Mouse (Mus musculus): Measurements from ENCODE around the gene Arntl. TPM values are rescaled to one million over a fixed set of nuclear protein-coding genes. Genes with fewer than 3 reads are reported as not detected.

Arntl gene
- total and polyA plus RNA-seq, 3 experiments = 2.6 to 4.6 (median 3.3) TPM

DNA sequence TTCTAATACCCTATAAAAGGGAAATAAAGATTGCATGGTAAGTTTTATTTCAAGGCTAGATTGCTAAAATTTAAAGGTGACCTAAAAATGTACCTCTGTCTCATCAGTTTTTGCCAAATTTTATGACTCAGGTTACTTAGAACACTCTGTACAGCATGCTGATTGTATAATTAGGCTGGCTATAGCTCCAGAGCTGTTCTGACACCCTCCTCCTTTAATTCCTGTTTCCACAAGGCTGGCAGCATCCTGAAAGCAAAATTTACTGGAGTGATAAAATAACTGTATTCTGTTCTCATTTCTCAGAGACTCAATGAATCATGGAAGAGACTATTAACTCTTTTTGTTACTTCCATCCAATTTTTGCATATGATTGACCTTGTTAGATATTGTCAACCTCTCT, 126.8 kb downstream of the Arntl start:
- dilution Hi-C loops (cut with MboI; ENCODE audit: extremely low pct_ligation_motif_present, extremely low pct_unique_long_range_greater_than_20kb, low sequenced_read_pairs) = no loop called here
- H3K4me2 ChIP-seq (ENCODE audit: insufficient read depth, low read depth, poor library complexity, severe bottlenecking) = no peak overlapping the region
- in situ Hi-C loops (cut with MboI; ENCODE audit: low pct_ligation_motif_present, low pct_unique_long_range_greater_than_20kb, low sequenced_read_pairs) = no loop called here

DNA sequence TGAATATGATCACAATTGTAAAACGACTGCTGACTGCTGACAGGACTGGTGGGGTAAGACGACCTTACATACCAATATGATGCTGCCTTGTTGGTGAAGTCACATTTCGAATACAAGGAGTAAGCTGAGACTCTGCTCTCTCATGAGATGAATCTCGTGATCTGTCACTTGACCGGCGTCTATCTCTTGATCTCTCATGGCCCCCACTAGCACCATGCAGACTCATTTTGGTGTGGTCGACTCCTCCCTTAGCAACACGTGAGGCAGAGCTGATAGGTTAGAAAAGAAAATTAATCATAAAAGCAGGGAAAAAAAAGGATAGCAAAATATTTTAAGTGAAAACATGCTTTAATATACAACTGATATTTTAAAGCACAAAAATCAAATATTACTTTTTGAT, 128.0 kb downstream of the Arntl start:
- dilution Hi-C loops (cut with MboI; ENCODE audit: extremely low pct_ligation_motif_present, extremely low pct_unique_long_range_greater_than_20kb, low sequenced_read_pairs) (no loop called here), in situ Hi-C loops (cut with MboI; ENCODE audit: low pct_ligation_motif_present, low pct_unique_long_range_greater_than_20kb, low sequenced_read_pairs) (no loop called here)
- Histone ChIP-seq H3K27me3 (replicated peaks) (no peaks in the 10 kb centered on the region), H3K36me3 (replicated peaks in 1 of 2; ENCODE audit: control insufficient read depth in 1 of 2, insufficient read depth in 1 of 2, low read length in 1 of 2) (peaks cover 3 to 8% of the 10 kb centered on the region in 2 experiments), H3K9me3 (replicated peaks; ENCODE audit: low read length) (no peaks in the 10 kb centered on the region), H3K27ac (ENCODE audit: insufficient read depth, low read depth) (no peak overlapping the region), H3K9ac (ENCODE audit: insufficient read depth, low read depth) (no peak overlapping the region), H3K4me3 (replicated peaks in 1 of 3; ENCODE audit: low read depth in 2 of 3, low read length in 2 of 3, poor library complexity in 1 of 3) (no peak overlapping the region), H3K79me2 (replicated peaks; ENCODE audit: control insufficient read depth, extremely low read depth, insufficient read depth, poor library complexity, severe bottlenecking) (no peaks in the 10 kb centered on the region), H3K4me2 (ENCODE audit: insufficient read depth, low read depth, poor library complexity, severe bottlenecking) (no peak overlapping the region), H3K4me1 (ENCODE audit: control insufficient read depth in 1 of 2, insufficient read depth in 2 of 2) (no peaks in the 10 kb centered on the region)
- TF ChIP-seq KAT2A (IDR thresholded peaks at IDR 0.05; ENCODE audit: insufficient replicate concordance, low read length) = no peak
- TF ChIP-seq ELF1 (IDR thresholded peaks at IDR 0.05; ENCODE audit: low read depth, low read length) = no peak
- no peak for TF ChIP-seq ETS1 (conservative IDR thresholded peaks at IDR 0.05; ENCODE audit: low read depth, low read length)
- no peak for TF ChIP-seq POLR2AphosphoS2 (IDR thresholded peaks at IDR 0.05; ENCODE audit: low read depth, low read length)
- no peak for TF ChIP-seq MEF2A (IDR thresholded peaks at IDR 0.05; ENCODE audit: borderline replicate concordance, low read depth, low read length)
- TF ChIP-seq ZNF384 (IDR thresholded peaks at IDR 0.05; ENCODE audit: low read depth, low read length) = no peak
- TF ChIP-seq UBTF (IDR thresholded peaks at IDR 0.05; ENCODE audit: low read depth, low read length) = no peak
- TF ChIP-seq HCFC1 (IDR thresholded peaks at IDR 0.05; ENCODE audit: low read depth, low read length) = no peak
- TF ChIP-seq EP300 (IDR thresholded peaks at IDR 0.05; ENCODE audit: low read length) = no peak
- no peak for TF ChIP-seq POLR2A (IDR thresholded peaks at IDR 0.05; ENCODE audit: low read depth, low read length)
- no peak for TF ChIP-seq TCF12 (IDR thresholded peaks at IDR 0.05; ENCODE audit: low read depth, low read length)
- no peak for TF ChIP-seq CHD2 (IDR thresholded peaks at IDR 0.05; ENCODE audit: low read length)
- TF ChIP-seq CTCF (conservative IDR thresholded peaks at IDR 0.05 in 1 of 2, IDR thresholded peaks at IDR 0.05 in 1 of 2; ENCODE audit: low read depth in 2 of 2, low read length in 2 of 2) = no peak
- no peak for TF ChIP-seq SMC3 (IDR thresholded peaks at IDR 0.05; ENCODE audit: low read depth, low read length)
- TF ChIP-seq ZMIZ1 (IDR thresholded peaks at IDR 0.05; ENCODE audit: low read depth, low read length) = no peak
- TF ChIP-seq JUN (IDR thresholded peaks at IDR 0.05; ENCODE audit: insufficient read depth, low read depth, low read length) = no peak
- TF ChIP-seq ZC3H11A (IDR thresholded peaks at IDR 0.05; ENCODE audit: low read depth, low read length) = no peak
- TF ChIP-seq MAFK (IDR thresholded peaks at IDR 0.05; ENCODE audit: insufficient replicate concordance, low read length) = no peak
- DNase-seq (ENCODE audit: extremely low read depth) = no peak

More for the DNA sequence above, 126.8 kb downstream of the Arntl start:
- Histone ChIP-seq H3K4me3 (replicated peaks in 1 of 3; ENCODE audit: low read depth in 2 of 3, low read length in 2 of 3, poor library complexity in 1 of 3) (no peak overlapping the region), H3K27me3 (replicated peaks) (no peaks in the 10 kb centered on the region), H3K4me1 (ENCODE audit: control insufficient read depth in 1 of 2, insufficient read depth in 2 of 2) (no peaks in the 10 kb centered on the region), H3K36me3 (replicated peaks in 1 of 2; ENCODE audit: control insufficient read depth in 1 of 2, insufficient read depth in 1 of 2, low read length in 1 of 2) (peaks cover 3 to 8% of the 10 kb centered on the region in 2 experiments), H3K9ac (ENCODE audit: insufficient read depth, low read depth) (no peak overlapping the region), H3K9me3 (replicated peaks; ENCODE audit: low read length) (no peaks in the 10 kb centered on the region), H3K27ac (ENCODE audit: insufficient read depth, low read depth) (no peak overlapping the region), H3K79me2 (replicated peaks; ENCODE audit: control insufficient read depth, extremely low read depth, insufficient read depth, poor library complexity, severe bottlenecking) (no peaks in the 10 kb centered on the region)
- no peak for TF ChIP-seq CHD1 (IDR thresholded peaks at IDR 0.05; ENCODE audit: low read depth, low read length)
- DNase-seq (ENCODE audit: extremely low read depth) = no peak
